Mouse (Mus musculus) left cerebral cortex, postnatal 14 days (tissue): ENCODE data around the gene Car9. TPM values are rescaled to one million over a fixed set of nuclear protein-coding genes. Genes with fewer than 3 reads are reported as not detected.
"Not testable (repeated sequence)": the region's sequence is repeated elsewhere in the genome, so short reads cannot be mapped to it uniquely, and the experiment has no call there.

Experiments used
- DNase-seq, 2 experiments: peaks; one replicate each; pipeline ENCODE4 v3.0.0; 2021 to 2022; ENCODE audit warnings: low spot score in 2 of 2, mixed read lengths in 1 of 2
- intact Hi-C: fragments of 180-260 bp; cut with DNase I; formaldehyde crosslinking; loops from one replicate; pipeline ENCODE4 v1.15.1; 2025
- total RNA-seq, 2 experiments: library from RNA; stranded (reverse); gene quantifications; 2 replicates each; pipeline ENCODE4 v1.2.3; 2021

Gene Car9
- total RNA-seq, 2 experiments from 2014 or later, result 0.27 to 0.44 TPM

GRCm38 (mm10) chr4:43515764-43516708 lies 9.3 kb downstream of the Car9 start:
- DNase-seq, result no peak
- intact Hi-C loops, result no loop called here

- intact Hi-C loops, result no loop called here
- DNase-seq, result no peak
Measured at GRCm38 (mm10) chr4:43519551-43519950, 12.8 kb downstream of the Car9 start.

DNA sequence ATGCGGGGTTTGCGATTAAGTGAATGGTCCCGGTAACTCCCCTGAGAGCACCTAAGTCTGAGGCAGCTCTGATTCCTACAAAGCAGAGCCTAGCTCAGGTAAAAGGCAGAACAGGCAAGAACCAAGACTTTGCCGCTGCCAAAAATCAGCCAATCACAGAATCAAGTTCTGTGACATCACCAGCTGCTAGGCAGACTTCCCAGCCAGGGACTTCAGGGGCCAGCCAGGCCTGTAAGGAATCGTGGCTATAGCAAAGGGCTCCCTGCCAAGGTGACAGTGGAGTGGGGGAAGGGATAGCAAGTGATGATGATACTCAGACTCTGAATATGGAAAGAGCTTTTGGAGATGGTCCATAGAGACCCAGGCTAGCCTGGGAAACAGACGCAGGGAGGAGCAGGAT lies 13.2 kb downstream of the Car9 start:
- DNase-seq, result peak; percentile 87 to 92
- intact Hi-C loops, result no loop called here

DNA sequence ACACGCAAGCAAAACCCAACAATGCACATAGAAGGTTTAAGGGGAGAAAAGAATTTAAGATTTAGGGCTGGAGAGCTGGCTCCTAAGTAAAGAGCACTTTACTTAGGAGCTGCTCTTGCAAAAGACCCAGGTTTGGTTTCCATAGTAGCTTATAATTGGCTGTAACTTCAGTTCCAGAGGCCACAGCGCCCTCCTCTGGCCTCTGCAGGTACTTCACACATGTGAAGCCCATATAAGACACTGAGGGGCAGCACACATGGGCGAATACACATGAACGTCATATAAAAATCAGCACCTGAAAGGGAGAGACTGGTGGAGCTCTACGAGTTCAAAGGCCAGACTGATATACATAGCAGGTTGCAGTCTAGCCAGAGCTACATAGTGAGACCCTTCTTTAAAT lies 21.1 kb downstream of the Car9 start:
- DNase-seq, result peak in 1 of 2 experiments; percentile 39
- intact Hi-C loops, result no loop called here

DNA sequence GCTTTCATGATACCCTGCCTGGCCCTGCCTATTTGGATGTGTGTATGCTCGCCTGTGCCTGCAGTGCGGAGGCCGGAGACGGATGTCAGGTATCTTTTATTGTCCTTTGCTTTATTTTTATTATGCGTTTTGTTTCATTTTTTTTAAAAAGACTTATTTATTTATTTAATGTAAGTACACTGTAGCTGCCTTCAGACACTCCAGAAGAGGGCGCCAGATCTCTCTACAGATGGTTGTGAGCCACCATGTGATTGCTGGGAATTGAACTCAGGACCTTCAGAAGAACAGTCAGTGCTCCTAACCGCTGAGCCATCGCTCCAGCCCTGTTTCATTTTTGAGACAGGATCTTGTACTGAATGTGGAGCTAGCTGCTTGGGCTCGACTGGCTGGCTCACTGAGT lies 21.7 kb downstream of the Car9 start:
- intact Hi-C loops, result no loop called here
- DNase-seq, result no peak

GRCm38 (mm10) chr4:43530081-43530501 lies 23.3 kb downstream of the Car9 start:
- intact Hi-C loops, result no loop called here
- peak in 1 of 2 experiments; percentile 22 for DNase-seq

DNA sequence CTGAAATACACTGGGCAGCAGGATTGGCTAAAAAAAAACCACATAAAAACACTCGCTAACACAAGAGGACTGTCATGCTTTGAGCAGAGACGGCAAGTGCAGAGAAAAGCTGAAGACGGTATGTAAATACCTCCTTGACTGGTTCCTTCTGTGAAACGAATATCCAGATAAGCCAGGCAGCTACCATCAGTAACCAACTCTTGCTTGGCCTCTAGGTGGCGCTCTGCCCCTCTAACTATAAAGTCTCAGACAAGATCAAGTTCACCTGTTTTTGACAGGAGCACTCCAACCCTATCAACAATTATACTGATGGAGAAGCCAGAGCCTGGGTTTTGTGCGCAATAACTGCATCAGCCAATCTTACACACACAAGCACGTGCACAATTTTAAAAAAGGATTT lies 23.8 kb downstream of the Car9 start:
- intact Hi-C loops, result no loop called here
- DNase-seq, result peak; percentile 84 to 88

DNA sequence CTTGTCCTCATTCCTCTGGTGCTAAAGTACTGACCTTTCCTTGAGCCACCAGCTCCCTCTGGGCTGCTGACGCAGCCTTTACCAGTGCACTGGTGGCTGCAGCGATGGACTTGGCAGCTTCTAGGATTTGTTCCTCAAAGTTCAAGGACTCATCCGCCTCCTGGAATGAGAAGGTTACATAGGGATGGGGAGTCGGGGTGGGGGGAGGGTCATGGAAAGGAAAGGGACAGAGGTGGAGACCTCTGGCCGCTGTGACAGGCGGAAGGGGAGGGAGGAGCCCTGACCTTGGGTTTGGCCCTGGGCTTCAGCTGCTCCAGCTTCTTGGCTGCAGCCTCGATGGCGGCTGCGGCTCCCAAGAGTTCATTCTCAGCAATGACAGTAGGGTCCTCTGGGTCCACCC lies 26.5 kb downstream of the Car9 start:
- intact Hi-C loops, result no loop called here
- no peak for DNase-seq

DNA sequence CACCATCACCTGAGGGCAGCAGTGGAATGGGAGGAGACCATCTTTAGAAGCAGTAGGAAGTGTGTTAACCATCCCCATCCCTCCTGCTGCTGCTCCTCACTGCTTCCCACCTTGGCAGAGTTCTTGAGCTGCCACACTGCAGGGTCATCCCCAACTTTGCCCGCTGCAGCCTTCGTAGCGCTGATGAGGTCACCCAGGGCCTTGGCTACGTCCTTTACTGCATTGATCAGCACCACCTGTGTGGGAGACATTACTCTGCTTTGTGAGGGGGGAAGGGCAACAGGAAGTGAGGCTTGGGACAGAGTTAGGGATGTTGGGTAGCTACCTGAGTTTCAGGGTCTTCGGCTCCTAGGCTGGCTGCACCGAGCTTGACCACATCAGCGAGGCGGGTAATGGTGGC lies 28.9 kb downstream of the Car9 start:
- intact Hi-C loops, result no loop called here
- DNase-seq, result no peak

DNA sequence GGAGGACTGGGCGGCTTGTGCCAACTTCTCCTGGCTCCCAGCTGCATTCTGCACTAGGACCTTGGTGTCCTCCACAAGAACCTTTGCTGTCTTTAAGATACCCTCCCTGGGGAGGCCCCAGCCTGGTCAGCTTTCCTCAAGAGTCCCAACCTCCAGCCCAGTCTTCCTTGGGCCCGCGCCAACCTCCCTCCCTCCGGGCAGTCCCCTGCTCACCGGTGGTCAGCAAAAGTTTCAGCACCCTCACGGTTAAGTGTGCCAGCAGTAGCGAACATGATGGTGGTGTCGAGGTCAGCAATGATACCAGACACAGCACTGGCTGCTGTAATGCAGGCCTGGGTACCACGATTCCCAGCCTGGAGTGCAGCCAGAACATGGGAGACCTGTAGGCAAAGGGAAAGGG lies 29.3 kb downstream of the Car9 start:
- no peak for DNase-seq

GRCm38 (mm10) chr4:43542044-43542443 lies 35.3 kb downstream of the Car9 start:
- DNase-seq, result no peak
- intact Hi-C loops, result no loop called here

More for the DNA sequence above, 29.3 kb downstream of the Car9 start:
- intact Hi-C loops, result no loop called here

- DNase-seq, result no peak
- intact Hi-C loops, result no loop called here
Measured at GRCm38 (mm10) chr4:43546375-43547047, 39.7 kb downstream of the Car9 start.

DNA sequence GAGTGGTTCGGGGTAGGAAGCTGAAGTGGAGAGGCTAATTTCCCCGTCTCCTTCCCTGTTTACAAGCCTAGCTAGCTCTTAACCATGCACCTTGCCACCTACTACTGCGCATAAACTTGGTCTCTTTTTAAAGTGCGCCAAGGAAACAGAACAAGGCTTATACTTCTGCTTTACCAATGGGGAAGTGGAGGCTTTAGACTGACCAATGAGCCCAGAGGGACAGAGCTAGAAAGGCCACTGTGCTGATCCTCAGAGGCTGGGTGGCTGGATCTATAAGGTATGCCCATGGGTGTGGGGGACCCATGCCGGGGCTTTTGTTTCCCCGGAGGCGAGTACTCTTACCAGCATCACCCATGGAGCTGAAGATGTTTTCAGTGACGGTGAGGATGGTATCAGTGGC lies 40.4 kb downstream of the Car9 start:
- DNase-seq, result no peak
- intact Hi-C loops, result no loop called here

- DNase-seq, result no peak
- intact Hi-C loops, result no loop called here
Measured at GRCm38 (mm10) chr4:43549055-43549454, 42.3 kb downstream of the Car9 start.

DNA sequence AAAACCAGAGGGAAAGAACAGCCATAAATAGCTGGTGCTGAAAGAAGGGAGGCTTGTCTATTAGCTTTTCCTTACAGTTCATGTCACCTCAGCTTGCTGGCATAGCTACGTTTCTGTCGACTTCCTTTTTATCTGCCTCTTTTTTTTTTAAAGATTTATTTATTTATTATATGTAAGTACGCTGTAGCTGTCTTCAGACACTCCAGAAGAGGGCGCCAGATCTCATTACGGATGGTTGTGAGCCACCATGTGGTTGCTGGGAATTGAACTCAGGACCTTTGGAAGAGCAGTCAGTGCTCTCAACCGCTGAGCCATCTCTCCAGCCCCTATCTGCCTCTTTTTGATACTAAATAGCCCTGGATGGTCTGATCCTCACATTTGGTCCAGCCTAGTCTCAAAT lies 45.1 kb downstream of the Car9 start:
- intact Hi-C loops, DNase-seq: not testable (repeated sequence)

- DNase-seq, result peak; percentile 45 to 53
- intact Hi-C loops, result no loop called here
Measured at GRCm38 (mm10) chr4:43552437-43552836, 45.7 kb downstream of the Car9 start.

- intact Hi-C loops, result no loop called here
- no peak for DNase-seq
Measured at GRCm38 (mm10) chr4:43553891-43554290, 47.1 kb downstream of the Car9 start.

- intact Hi-C loops, result no loop called here
- no peak for DNase-seq
Measured at GRCm38 (mm10) chr4:43555926-43556325, 49.2 kb downstream of the Car9 start.

DNA sequence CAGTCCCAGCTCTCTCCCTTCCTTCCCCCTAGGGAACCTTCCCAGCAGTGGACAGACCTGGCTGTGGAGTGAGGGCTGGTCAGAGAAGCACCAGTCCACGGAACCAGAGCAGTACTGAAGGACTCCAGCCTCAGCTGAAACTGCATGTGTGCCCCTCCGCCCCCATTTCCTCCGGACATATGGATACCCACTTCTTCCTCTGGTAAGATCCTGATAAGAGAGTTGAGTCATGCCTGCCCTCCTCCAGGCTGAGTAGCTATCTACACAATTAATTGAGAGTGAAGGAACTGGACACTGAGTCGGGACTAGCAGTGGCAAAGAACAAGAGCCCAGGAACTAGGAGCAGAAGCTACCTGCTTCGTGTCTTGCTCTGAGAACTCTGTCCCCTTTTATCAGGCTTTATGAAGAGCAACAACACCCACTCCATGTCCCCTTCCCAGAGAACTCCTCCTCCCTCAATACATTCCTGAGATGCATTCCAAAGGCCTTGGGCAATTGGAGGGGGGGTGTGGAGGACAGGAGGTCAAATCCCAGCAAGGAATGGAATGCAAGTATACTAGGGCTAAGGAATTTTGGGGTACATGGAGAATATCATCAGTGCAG lies 51.4 kb downstream of the Car9 start:
- no peak for DNase-seq
- intact Hi-C loops, result no loop called here

GRCm38 (mm10) chr4:43558631-43559356 lies 52.0 kb downstream of the Car9 start:
- intact Hi-C loops, result no loop called here
- peak in 1 of 2 experiments; percentile 38 for DNase-seq
